Mouse (Mus musculus): ENCODE measurements around the gene Tusc2. TPM values are rescaled to one million over a fixed set of nuclear protein-coding genes. Genes with fewer than 3 reads are reported as not detected.

Tusc2 gene
- total RNA-seq (2022) = 10 to 100 TPM; 90.7 to 97.1 (median 92.8) TPM

- DNase-seq (ENCODE audit: low spot score in 2 of 2) = peak; percentile 82 to 96
Measured at GRCm38 (mm10) chr9:107563029-107563581, at the start of gene Tusc2. Tusc2 (plus strand) TSS chr9:107563255.

GRCm38 (mm10) chr9:107514303-107514955 lies 48.6 kb upstream of the Tusc2 start:
- DNase-seq (ENCODE audit: low spot score in 2 of 2) = peak; percentile 57 to 92

GRCm38 (mm10) chr9:107520331-107520730 lies 42.7 kb upstream of the Tusc2 start:
- no peak for DNase-seq (ENCODE audit: low spot score in 2 of 2)

- no peak for DNase-seq (ENCODE audit: low spot score in 2 of 2)
Measured at GRCm38 (mm10) chr9:107521190-107521589, 41.9 kb upstream of the Tusc2 start.

GRCm38 (mm10) chr9:107521711-107522399 lies 41.2 kb upstream of the Tusc2 start:
- no peak for DNase-seq (ENCODE audit: low spot score in 2 of 2)

- DNase-seq (ENCODE audit: low spot score in 2 of 2) = no peak
Measured at GRCm38 (mm10) chr9:107522400-107522711, 40.7 kb upstream of the Tusc2 start.

GRCm38 (mm10) chr9:107526198-107527026 lies 36.6 kb upstream of the Tusc2 start:
- DNase-seq (ENCODE audit: low spot score in 2 of 2) = peak; percentile 54 to 72

GRCm38 (mm10) chr9:107533791-107534407 lies 29.2 kb upstream of the Tusc2 start, which contains the start of gene Tmem115:
Tmem115 (plus strand) TSS chr9:107533945.
- peak; percentile 79 to 96 for DNase-seq (ENCODE audit: low spot score in 2 of 2)

- DNase-seq (ENCODE audit: low spot score in 2 of 2) = no peak
Measured at GRCm38 (mm10) chr9:107534408-107535202, 28.4 kb upstream of the Tusc2 start.

GRCm38 (mm10) chr9:107538231-107538630 lies 24.8 kb upstream of the Tusc2 start:
- no peak for DNase-seq (ENCODE audit: low spot score in 2 of 2)

- DNase-seq (ENCODE audit: low spot score in 2 of 2) = no peak
Measured at GRCm38 (mm10) chr9:107538711-107539110, 24.3 kb upstream of the Tusc2 start.

- DNase-seq (ENCODE audit: low spot score in 2 of 2) = no peak
Measured at GRCm38 (mm10) chr9:107539940-107540339, 23.1 kb upstream of the Tusc2 start.

GRCm38 (mm10) chr9:107540420-107540819 lies 22.6 kb upstream of the Tusc2 start:
- DNase-seq (ENCODE audit: low spot score in 2 of 2) = no peak

GRCm38 (mm10) chr9:107541005-107541404 lies 22.1 kb upstream of the Tusc2 start:
- no peak for DNase-seq (ENCODE audit: low spot score in 2 of 2)

- peak; percentile 87 to 92 for DNase-seq (ENCODE audit: low spot score in 2 of 2)
Measured at GRCm38 (mm10) chr9:107541474-107542351, 21.3 kb upstream of the Tusc2 start, which contains the start of the genes Cyb561d2 and Nprl2. Cyb561d2 (minus strand) TSS chr9:107542193. Nprl2 (plus strand) TSS chr9:107542226.

- no peak for DNase-seq (ENCODE audit: low spot score in 2 of 2)
Measured at GRCm38 (mm10) chr9:107542352-107542686, 20.7 kb upstream of the Tusc2 start.

- DNase-seq (ENCODE audit: low spot score in 2 of 2) = no peak
Measured at GRCm38 (mm10) chr9:107542721-107543120, 20.3 kb upstream of the Tusc2 start.

- no peak for DNase-seq (ENCODE audit: low spot score in 2 of 2)
Measured at GRCm38 (mm10) chr9:107543299-107543698, 19.8 kb upstream of the Tusc2 start.

- peak in 1 of 2 experiments; percentile 33 for DNase-seq (ENCODE audit: low spot score in 2 of 2)
Measured at GRCm38 (mm10) chr9:107544196-107544700, 18.8 kb upstream of the Tusc2 start.
